Mouse (Mus musculus) Patski (cell line): ENCODE measurements around the gene Hsd17b3. TPM values are rescaled to one million over a fixed set of nuclear protein-coding genes. Genes with fewer than 3 reads are reported as not detected.

Experiments used
- ATAC-seq: fragments of 100-300 bp; one replicate; pipeline ENCODE4 v1.8.0; 2021
- CTCF ChIA-PET: fragments of 350-600 bp; sonication (Branson Sonifier 250); formaldehyde crosslinking; loops from one replicate; lab custom pipeline; 2022; ENCODE audit warnings: inconsistent platforms; lab: Charles Lee
- POLR2A ChIA-PET: fragments of 350-600 bp; sonication (Branson Sonifier 250); formaldehyde crosslinking; loops from one replicate; lab custom pipeline; 2022; ENCODE audit warnings: antibody characterized with exemption, inconsistent platforms; lab: Charles Lee
- DNase-seq: peaks from one replicate; pipeline ENCODE4 v3.0.0-alpha.2; 2011; ENCODE audit warnings: low read depth, low spot score
- H3K27me3 ChIP-seq: fragments of 371-371 bp; one replicate; pipeline ENCODE4 v1.5.1; 2021
- CTCF ChIP-seq: fragments of 100-300 bp; IDR thresholded peaks from one replicate; pipeline ENCODE4 v1.5.1; 2021
- in situ Hi-C: fragments of 300-500 bp; cut with MboI; formaldehyde crosslinking; loops from 3 replicates; pipeline ENCODE4 v1.11.1; 2018; ENCODE audit warnings: low pct_unique_long_range_greater_than_20kb, mixed read lengths
- polyA plus RNA-seq: library from polyadenylated mRNA; unstranded; gene quantifications from one replicate; pipeline ENCODE4 v1.2.3, GENCODE M21; 2021

Gene Hsd17b3
- polyA plus RNA-seq: not detected

- no peak for TF ChIP-seq CTCF
- CTCF ChIA-PET: interaction anchor here (2.9 kb wide), 1 partner anchor 11 kb away, joined by 12 read pairs; no protein-coding TSS in a partner anchor
- in situ Hi-C loops: no loop called here
- no peaks in the 10 kb centered on the region for H3K27me3 ChIP-seq
- ATAC-seq (no peak), DNase-seq (no peak)
- POLR2A ChIA-PET: interaction anchor here (0.5 kb wide), 1 partner anchor 189 kb away, joined by 3 read pairs; no protein-coding TSS in a partner anchor
Measured at GRCm38 (mm10) chr13:64089130-64089529, at the start of gene Hsd17b3. Gene Hsd17b3 (minus strand): TSS chr13:64089230.

GRCm38 (mm10) chr13:64129616-64130375, 40.8 kb upstream of the Hsd17b3 start:
- CTCF ChIA-PET: interaction anchor here (0.8 to 1.6 kb wide), 3 partner anchors 8 to 14 kb away, joined by 3 to 5 read pairs (median 4); no protein-coding TSS in a partner anchor

GRCm38 (mm10) chr13:64128858-64129615, 40.0 kb upstream of the Hsd17b3 start, which contains the start of gene Slc35d2:
Gene Slc35d2 (minus strand): TSS chr13:64129368.
- ChIA-PET POLR2A (interaction anchor here (0.6 to 1.7 kb wide), 7 partner anchors 9 to 560 kb away, joined by 3 to 7 read pairs (median 4); no protein-coding TSS in a partner anchor), CTCF (interaction anchor here (1.5 to 2.0 kb wide), 3 partner anchors 11 to 29 kb away, joined by 4 to 5 read pairs (median 5); no protein-coding TSS in a partner anchor)
- in situ Hi-C loops: no loop called here
- ATAC-seq: peak; percentile 79
- no peak for DNase-seq
- H3K27me3 ChIP-seq: no peaks in the 10 kb centered on the region
- TF ChIP-seq CTCF: no peak

More at GRCm38 (mm10) chr13:64129616-64130375, 40.8 kb upstream of the Hsd17b3 start:
- POLR2A ChIA-PET: interaction anchor here (0.6 kb wide), 1 partner anchor 9 kb away, joined by 3 read pairs; no protein-coding TSS in a partner anchor
- TF ChIP-seq CTCF: peak; percentile 58
- in situ Hi-C loops: no loop called here
- DNase-seq: peak; percentile 17
- peak; percentile 82 for ATAC-seq
- H3K27me3 ChIP-seq: no peaks in the 10 kb centered on the region

GRCm38 (mm10) chr13:64126316-64126715, 37.3 kb upstream of the Hsd17b3 start:
- ChIA-PET CTCF (interaction anchor here (0.7 to 1.4 kb wide), 3 partner anchors 17 to 26 kb away, joined by 3 to 5 read pairs (median 3); no protein-coding TSS in a partner anchor), POLR2A (interaction anchor here (0.7 kb wide), 1 partner anchor 10 kb away, joined by 3 read pairs; no protein-coding TSS in a partner anchor)
- in situ Hi-C loops: no loop called here
- TF ChIP-seq CTCF: no peak
- DNase-seq (no peak), ATAC-seq (no peak)
- H3K27me3 ChIP-seq: no peaks in the 10 kb centered on the region

GRCm38 (mm10) chr13:64124886-64125285, 35.9 kb upstream of the Hsd17b3 start:
- no peak for DNase-seq
- in situ Hi-C loops: no loop called here
- CTCF ChIA-PET: interaction anchor here (0.8 kb wide), 1 partner anchor 19 kb away, joined by 4 read pairs; no protein-coding TSS in a partner anchor
- no peaks in the 10 kb centered on the region for H3K27me3 ChIP-seq
- POLR2A ChIA-PET: no interaction called here
- no peak for ATAC-seq
- no peak for TF ChIP-seq CTCF

- no peaks in the 10 kb centered on the region for H3K27me3 ChIP-seq
- CTCF ChIA-PET: no interaction called here
- in situ Hi-C loops: no loop called here
- no peak for TF ChIP-seq CTCF
- no peak for ATAC-seq
- POLR2A ChIA-PET: no interaction called here
- no peak for DNase-seq
Measured at GRCm38 (mm10) chr13:64123491-64124188, 34.6 kb upstream of the Hsd17b3 start.

- DNase-seq: no peak
- no peaks in the 10 kb centered on the region for H3K27me3 ChIP-seq
- in situ Hi-C loops: no loop called here
- ATAC-seq: no peak
- ChIA-PET CTCF (interaction anchor here (1.5 to 1.7 kb wide), 3 partner anchors 9 to 29 kb away, joined by 3 to 4 read pairs (median 3); no protein-coding TSS in a partner anchor), POLR2A (interaction anchor here (0.6 to 0.7 kb wide), 3 partner anchors 8 to 11 kb away, joined by 3 to 7 read pairs (median 5); no protein-coding TSS in a partner anchor)
- TF ChIP-seq CTCF: no peak
Measured at GRCm38 (mm10) chr13:64120760-64121159, 31.7 kb upstream of the Hsd17b3 start.

- H3K27me3 ChIP-seq: no peaks in the 10 kb centered on the region
- CTCF ChIA-PET: interaction anchor here (1.2 to 2.0 kb wide), 6 partner anchors 9 to 34 kb away, joined by 3 to 10 read pairs (median 3); no protein-coding TSS in a partner anchor
- ATAC-seq (no peak), DNase-seq (no peak)
- peak; percentile 64 for TF ChIP-seq CTCF
- POLR2A ChIA-PET: interaction anchor here (0.6 to 0.8 kb wide), 2 partner anchors 11 to 555 kb away, joined by 4 to 5 read pairs; no protein-coding TSS in a partner anchor
- in situ Hi-C loops: no loop called here
Measured at GRCm38 (mm10) chr13:64117442-64117841, 28.4 kb upstream of the Hsd17b3 start.

GRCm38 (mm10) chr13:64110421-64110820, 21.4 kb upstream of the Hsd17b3 start:
- in situ Hi-C loops: no loop called here
- ChIA-PET POLR2A (interaction anchor here (0.7 kb wide), 1 partner anchor 10 kb away, joined by 5 read pairs; no protein-coding TSS in a partner anchor), CTCF (no interaction called here)
- no peaks in the 10 kb centered on the region for H3K27me3 ChIP-seq
- TF ChIP-seq CTCF: no peak
- DNase-seq: no peak
- ATAC-seq: no peak
